Mouse (Mus musculus) adipocyte (in vitro differentiated cells): ENCODE measurements at regions not wholly inside any gene's neighbourhood (a gene's known extent, or its start where the extent isn't known, plus 50 kb on each side); places are given as distances from the start of the nearest gene placed in this dataset.
"Not testable (repeated sequence)": the region's sequence is repeated elsewhere in the genome, so short reads cannot be mapped to it uniquely, and the experiment has no call there.

Experiments used
- DNase-seq: peaks from one replicate; pipeline ENCODE4 v3.0.0-alpha.2; 2016; ENCODE audit warnings: low spot score

- not testable (repeated sequence) for DNase-seq
These were observed 175.6 kb downstream of the Map1s start for GRCm38 (mm10) chr8:71081291-71081690.

- not testable (repeated sequence) for DNase-seq
These were observed 145.4 kb upstream of the Myo9b start for GRCm38 (mm10) chr8:71127131-71127530.

- peak; percentile 11 for DNase-seq
These were observed 141.9 kb upstream of the Myo9b start for GRCm38 (mm10) chr8:71130411-71131261.

- peak; percentile 6 for DNase-seq
These were observed 141.0 kb upstream of the Myo9b start for GRCm38 (mm10) chr8:71131327-71132089.

GRCm38 (mm10) chr8:71132898-71133297, 139.6 kb upstream of the Myo9b start:
- not testable (repeated sequence) for DNase-seq

GRCm38 (mm10) chr8:71137131-71137530, 135.4 kb upstream of the Myo9b start:
- DNase-seq: not testable (repeated sequence)

GRCm38 (mm10) chr8:71142373-71142973, 130.0 kb upstream of the Myo9b start:
- DNase-seq: not testable (repeated sequence)

- not testable (repeated sequence) for DNase-seq
These were observed 100.9 kb upstream of the Myo9b start for GRCm38 (mm10) chr8:71171478-71172210.

- DNase-seq: not testable (repeated sequence)
These were observed 79.6 kb upstream of the Myo9b start for GRCm38 (mm10) chr8:71192939-71193338.

- not testable (repeated sequence) for DNase-seq
These were observed 77.3 kb upstream of the Myo9b start for GRCm38 (mm10) chr8:71195006-71195722.
